Mouse (Mus musculus) bone marrow macrophage, adult 2 months (primary cell): ENCODE results near the gene Bche. TPM values are rescaled to one million over a fixed set of nuclear protein-coding genes. Genes with fewer than 3 reads are reported as not detected.

ENCODE experiments used
- H3K27ac ChIP-seq: 2 replicates; pipeline ENCODE4 v1.5.1; 2012; ENCODE audit warnings: low read depth, low read length; ENCODE audit not compliant: insufficient read depth
- H3K4me1 ChIP-seq: 2 replicates; pipeline ENCODE4 v1.6.1; 2012; ENCODE audit warnings: low read length; ENCODE audit not compliant: control insufficient read depth, insufficient read depth
- H3K4me3 ChIP-seq: 2 replicates; pipeline ENCODE4 v1.5.1; 2012; ENCODE audit warnings: mild to moderate bottlenecking, low read length, moderate library complexity; ENCODE audit not compliant: insufficient read depth
- CTCF ChIP-seq: IDR thresholded peaks from 2 replicates; pipeline ENCODE4 v1.5.1; 2012; ENCODE audit warnings: low read depth, mild to moderate bottlenecking, low read length, moderate library complexity
- POLR2A ChIP-seq: IDR thresholded peaks from 2 replicates; pipeline ENCODE4 v1.6.1; 2012; ENCODE audit warnings: mild to moderate bottlenecking, low read depth, low read length, borderline replicate concordance
- polyA plus RNA-seq: library from polyadenylated mRNA; stranded (reverse); fragments of >200 nt; gene quantifications from 2 replicates; pipeline ENCODE4 v1.2.4, GENCODE M21; 2012; ENCODE audit not compliant: missing spikeins, insufficient read depth, insufficient read length

Gene Bche
- polyA plus RNA-seq, 1 experiment = not detected

GRCm38 (mm10) chr3:73698889-73699288, 9.3 kb downstream of the Bche start:
- H3K4me1 ChIP-seq = no peaks in the 10 kb centered on the region
- TF ChIP-seq CTCF (no peak), POLR2A (no peak)
- H3K4me3 ChIP-seq = no peak overlapping the region
- H3K27ac ChIP-seq = no peak overlapping the region

- Histone ChIP-seq H3K4me1 (no peaks in the 10 kb centered on the region), H3K4me3 (no peak overlapping the region), H3K27ac (no peak overlapping the region)
- TF ChIP-seq POLR2A (no peak), CTCF (no peak)
Measured at GRCm38 (mm10) chr3:73673333-73673732, 34.9 kb downstream of the Bche start.

- H3K27ac ChIP-seq = no peak overlapping the region
- no peak for TF ChIP-seq POLR2A
- no peak for TF ChIP-seq CTCF
- H3K4me1 ChIP-seq = no peaks in the 10 kb centered on the region
- no peak overlapping the region for H3K4me3 ChIP-seq
Measured at GRCm38 (mm10) chr3:73668172-73668571, 40.0 kb downstream of the Bche start.

- Histone ChIP-seq H3K4me3 (no peak overlapping the region), H3K27ac (no peak overlapping the region), H3K4me1 (no peaks in the 10 kb centered on the region)
- TF ChIP-seq POLR2A (no peak), CTCF (no peak)
Measured at GRCm38 (mm10) chr3:73667245-73668131, 40.7 kb downstream of the Bche start.

- Histone ChIP-seq H3K27ac (no peak overlapping the region), H3K4me1 (no peaks in the 10 kb centered on the region), H3K4me3 (no peak overlapping the region)
- TF ChIP-seq POLR2A (no peak), CTCF (no peak)
Measured at GRCm38 (mm10) chr3:73650281-73650680, 57.9 kb downstream of the Bche start.

GRCm38 (mm10) chr3:73647064-73647463, 61.2 kb downstream of the Bche start:
- no peak overlapping the region for H3K27ac ChIP-seq
- no peak for TF ChIP-seq POLR2A
- TF ChIP-seq CTCF = no peak
- H3K4me1 ChIP-seq = no peaks in the 10 kb centered on the region
- H3K4me3 ChIP-seq = no peak overlapping the region

GRCm38 (mm10) chr3:73611421-73611820, 96.8 kb downstream of the Bche start:
- H3K27ac ChIP-seq = no peak overlapping the region
- TF ChIP-seq CTCF (no peak), POLR2A (no peak)
- H3K4me3 ChIP-seq = no peak overlapping the region
- H3K4me1 ChIP-seq = no peaks in the 10 kb centered on the region

GRCm38 (mm10) chr3:73591757-73592533, 116.3 kb downstream of the Bche start:
- H3K27ac ChIP-seq = no peak overlapping the region
- no peak for TF ChIP-seq CTCF
- TF ChIP-seq POLR2A = no peak
- no peaks in the 10 kb centered on the region for H3K4me1 ChIP-seq
- no peak overlapping the region for H3K4me3 ChIP-seq
